Mouse (Mus musculus): Measurements from ENCODE around the gene Arid1b. TPM values are rescaled to one million over a fixed set of nuclear protein-coding genes. Genes with fewer than 3 reads are reported as not detected.

The Arid1b gene
- polyA plus RNA-seq, 1 experiment from 2014 or later: 20.5 TPM

DNA sequence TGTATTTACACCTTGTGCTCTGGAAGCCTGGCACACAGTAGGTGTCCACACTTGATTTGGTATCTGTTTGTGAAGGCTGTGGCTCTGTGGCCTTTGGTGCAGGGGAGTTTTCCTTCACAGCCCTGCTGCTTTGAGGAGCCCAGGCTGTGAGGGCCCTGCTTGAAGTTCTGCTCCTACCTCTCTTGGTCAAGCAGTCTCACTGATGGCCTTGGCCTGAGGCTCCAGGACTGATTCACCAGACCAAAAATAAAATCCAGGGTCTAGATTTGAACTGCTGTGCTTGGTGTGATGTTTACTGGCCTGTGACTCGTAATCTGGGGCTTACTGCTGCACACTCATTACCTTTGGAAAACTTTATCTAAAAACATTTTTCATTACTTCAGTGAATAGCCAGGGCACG is 45.7 kb downstream of the Arid1b start:
- Histone ChIP-seq H3K4me3 (replicated peaks; ENCODE audit: low read length) (no peak overlapping the region), H3K36me3 (replicated peaks; ENCODE audit: control insufficient read depth, insufficient read depth) (peaks cover 14% of the 10 kb centered on the region; the same call in 1 of the 2 replicates), H3K4me1 (replicated peaks; ENCODE audit: control insufficient read depth, insufficient read depth, low read length) (peaks cover 16% of the 10 kb centered on the region; the same call in 1 of the 2 replicates), H3K9ac (no peak overlapping the region), H3K9me3 (ENCODE audit: control insufficient read depth, low read length) (no peaks in the 10 kb centered on the region), H3K27ac (no peak overlapping the region), H3K27me3 (ENCODE audit: control insufficient read depth, insufficient read depth, low read length) (no peaks in the 10 kb centered on the region), H3K4me2 (replicated peaks) (no peak overlapping the region)
- ATAC-seq (ENCODE audit: low FRiP score) (no peak), DNase-seq (ENCODE audit: low spot score) (no peak)
- 89% methylated on average over 2 of the region's 2 CpGs for WGBS

DNA sequence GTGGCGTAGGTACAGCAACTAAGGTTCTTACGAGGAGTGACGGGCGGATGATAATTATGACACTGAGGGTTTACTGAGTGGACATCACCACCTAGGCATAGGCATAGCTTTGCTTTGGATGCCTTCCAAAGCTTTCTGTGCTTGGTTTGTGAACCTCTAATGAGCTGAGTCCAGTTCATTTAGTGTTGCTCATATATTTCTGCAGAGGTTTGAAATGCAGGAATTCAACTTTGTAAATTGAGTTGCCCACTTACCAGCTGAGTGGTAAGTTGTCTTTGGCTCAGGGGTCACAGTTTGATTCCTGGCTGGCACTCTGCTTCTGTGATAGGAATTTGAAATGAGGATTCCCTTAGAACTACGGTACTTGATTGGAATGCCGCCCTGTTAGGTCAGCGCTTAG is 49.7 kb downstream of the Arid1b start:
- WGBS: 41% methylated on average over 7 of the region's 7 CpGs
- no peak overlapping the region for H3K27ac ChIP-seq
- H3K4me3 ChIP-seq (replicated peaks; ENCODE audit: low read length): no peak overlapping the region
- peaks cover 14% of the 10 kb centered on the region; the same call in 1 of the 2 replicates for H3K36me3 ChIP-seq (replicated peaks; ENCODE audit: control insufficient read depth, insufficient read depth)
- H3K4me2 ChIP-seq (replicated peaks): no peak overlapping the region
- no peak overlapping the region for H3K9ac ChIP-seq
- ATAC-seq (ENCODE audit: low FRiP score) (no peak), DNase-seq (ENCODE audit: low spot score) (peak; percentile 33)
- H3K27me3 ChIP-seq (ENCODE audit: control insufficient read depth, insufficient read depth, low read length): no peaks in the 10 kb centered on the region
- no peaks in the 10 kb centered on the region for H3K9me3 ChIP-seq (ENCODE audit: control insufficient read depth, low read length)
- H3K4me1 ChIP-seq (replicated peaks; ENCODE audit: control insufficient read depth, insufficient read depth, low read length): peaks cover 24% of the 10 kb centered on the region; the same call in 1 of the 2 replicates

DNA sequence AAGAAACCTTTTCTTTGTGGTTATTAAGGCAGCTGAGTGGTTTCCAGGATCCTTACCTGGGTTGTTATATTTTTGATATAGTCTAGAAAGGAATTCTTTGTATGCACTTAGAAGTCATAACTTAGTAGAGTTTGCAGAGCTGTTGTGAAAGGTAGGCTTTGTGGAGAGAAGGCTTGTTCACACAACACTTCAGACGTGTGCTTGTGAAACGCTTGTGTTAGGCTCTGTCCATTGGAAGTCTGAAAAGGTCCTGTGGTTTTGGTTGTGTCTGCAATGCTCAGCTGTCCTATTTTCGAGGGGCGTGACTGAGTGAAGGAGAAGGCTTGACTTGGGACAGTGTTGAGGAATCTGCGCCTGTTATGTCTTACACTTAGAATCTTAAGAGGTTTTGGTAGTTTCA is 51.5 kb downstream of the Arid1b start:
- Histone ChIP-seq H3K36me3 (replicated peaks; ENCODE audit: control insufficient read depth, insufficient read depth) (peaks cover 14% of the 10 kb centered on the region; the same call in 1 of the 2 replicates), H3K27me3 (ENCODE audit: control insufficient read depth, insufficient read depth, low read length) (no peaks in the 10 kb centered on the region), H3K9me3 (ENCODE audit: control insufficient read depth, low read length) (no peaks in the 10 kb centered on the region), H3K27ac (no peak overlapping the region), H3K4me3 (replicated peaks; ENCODE audit: low read length) (no peak overlapping the region), H3K9ac (no peak overlapping the region), H3K4me2 (replicated peaks) (no peak overlapping the region), H3K4me1 (replicated peaks; ENCODE audit: control insufficient read depth, insufficient read depth, low read length) (peaks cover 24% of the 10 kb centered on the region; the same call in 1 of the 2 replicates)
- ATAC-seq (ENCODE audit: low FRiP score): no peak
- no peak for DNase-seq (ENCODE audit: low spot score)
- WGBS: 95% methylated on average over 5 of the region's 5 CpGs

DNA sequence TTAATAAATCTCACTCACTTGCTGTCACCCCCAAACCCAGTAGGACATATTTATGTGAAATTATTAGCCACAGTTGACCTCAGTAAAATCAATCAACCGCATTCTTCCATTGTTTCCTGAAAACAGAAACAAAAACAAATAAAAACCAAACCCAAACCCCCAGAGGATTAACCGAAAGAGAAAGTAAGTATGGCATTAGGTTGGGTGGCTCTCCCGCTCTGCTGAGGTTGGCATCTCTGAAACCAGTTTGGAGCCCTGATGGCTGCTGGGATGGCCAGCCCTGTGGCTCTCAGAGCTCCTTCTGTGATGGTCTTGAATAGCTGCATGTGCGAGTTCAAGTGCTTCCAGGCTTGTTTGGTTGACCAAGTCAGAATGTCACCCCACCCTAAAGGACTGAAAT is 53.2 kb downstream of the Arid1b start:
- Histone ChIP-seq H3K9me3 (ENCODE audit: control insufficient read depth, low read length) (no peaks in the 10 kb centered on the region), H3K27ac (no peak overlapping the region), H3K4me2 (replicated peaks) (no peak overlapping the region), H3K4me1 (replicated peaks; ENCODE audit: control insufficient read depth, insufficient read depth, low read length) (peaks cover 29% of the 10 kb centered on the region), H3K4me3 (replicated peaks; ENCODE audit: low read length) (no peak overlapping the region), H3K27me3 (ENCODE audit: control insufficient read depth, insufficient read depth, low read length) (no peaks in the 10 kb centered on the region), H3K9ac (no peak overlapping the region), H3K36me3 (replicated peaks; ENCODE audit: control insufficient read depth, insufficient read depth) (peaks cover 7% of the 10 kb centered on the region; the same call in 1 of the 2 replicates)
- 91% methylated on average over 4 of the region's 4 CpGs for WGBS
- DNase-seq (ENCODE audit: low spot score) (no peak), ATAC-seq (ENCODE audit: low FRiP score) (no peak)

DNA sequence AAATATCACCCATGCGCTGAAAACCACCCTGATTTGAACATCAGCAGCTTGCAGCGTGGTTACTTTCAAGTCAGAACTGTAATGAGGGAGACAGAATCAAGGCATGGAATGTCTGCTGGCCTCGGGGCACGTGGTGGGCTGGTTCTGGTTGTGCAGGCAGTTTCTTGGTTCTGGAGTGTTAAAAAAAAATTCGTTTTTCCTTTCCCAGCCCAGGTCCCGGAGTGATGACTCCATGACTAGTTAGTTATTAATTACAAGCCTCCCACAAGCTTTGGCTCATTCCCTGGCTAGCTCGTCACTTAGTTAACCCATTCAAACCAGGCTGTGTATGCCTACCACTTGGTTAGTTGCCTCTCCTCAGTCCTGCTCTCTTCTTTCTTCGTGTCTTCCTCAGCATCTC is 56.1 kb downstream of the Arid1b start:
- no peak overlapping the region for H3K27ac ChIP-seq
- H3K9ac ChIP-seq: no peak overlapping the region
- H3K4me3 ChIP-seq (replicated peaks; ENCODE audit: low read length): no peak overlapping the region
- DNase-seq (ENCODE audit: low spot score): no peak
- no peaks in the 10 kb centered on the region for H3K36me3 ChIP-seq (replicated peaks; ENCODE audit: control insufficient read depth, insufficient read depth)
- no peaks in the 10 kb centered on the region for H3K9me3 ChIP-seq (ENCODE audit: control insufficient read depth, low read length)
- H3K4me1 ChIP-seq (replicated peaks; ENCODE audit: control insufficient read depth, insufficient read depth, low read length): peaks cover 26% of the 10 kb centered on the region
- no peaks in the 10 kb centered on the region for H3K27me3 ChIP-seq (ENCODE audit: control insufficient read depth, insufficient read depth, low read length)
- no peak overlapping the region for H3K4me2 ChIP-seq (replicated peaks)
- WGBS: 77% methylated on average over 8 of the region's 8 CpGs
- ATAC-seq (ENCODE audit: low FRiP score): no peak

- DNase-seq (ENCODE audit: low spot score) (no peak), ATAC-seq (ENCODE audit: low FRiP score) (peak; percentile 49; the same call in 1 of the 2 replicates)
- no peaks in the 10 kb centered on the region for H3K36me3 ChIP-seq (replicated peaks; ENCODE audit: control insufficient read depth, insufficient read depth)
- H3K9ac ChIP-seq: no peak overlapping the region
- no peaks in the 10 kb centered on the region for H3K9me3 ChIP-seq (ENCODE audit: control insufficient read depth, low read length)
- H3K27ac ChIP-seq: no peak overlapping the region
- WGBS: 77% methylated on average over 7 of the region's 7 CpGs
- H3K4me3 ChIP-seq (replicated peaks; ENCODE audit: low read length): no peak overlapping the region
- H3K4me1 ChIP-seq (replicated peaks; ENCODE audit: control insufficient read depth, insufficient read depth, low read length): peaks cover 26% of the 10 kb centered on the region
- H3K4me2 ChIP-seq (replicated peaks): no peak overlapping the region
- no peaks in the 10 kb centered on the region for H3K27me3 ChIP-seq (ENCODE audit: control insufficient read depth, insufficient read depth, low read length)
Measured at GRCm38 (mm10) chr17:5050970-5051530, 56.9 kb downstream of the Arid1b start.

- DNase-seq (ENCODE audit: low spot score) (no peak), ATAC-seq (ENCODE audit: low FRiP score) (no peak)
- H3K4me2 ChIP-seq (replicated peaks): no peak overlapping the region
- H3K4me1 ChIP-seq (replicated peaks; ENCODE audit: control insufficient read depth, insufficient read depth, low read length): peaks cover 31% of the 10 kb centered on the region
- no peak overlapping the region for H3K27ac ChIP-seq
- no peaks in the 10 kb centered on the region for H3K36me3 ChIP-seq (replicated peaks; ENCODE audit: control insufficient read depth, insufficient read depth)
- no peak overlapping the region for H3K9ac ChIP-seq
- no peaks in the 10 kb centered on the region for H3K9me3 ChIP-seq (ENCODE audit: control insufficient read depth, low read length)
- no peaks in the 10 kb centered on the region for H3K27me3 ChIP-seq (ENCODE audit: control insufficient read depth, insufficient read depth, low read length)
- no peak overlapping the region for H3K4me3 ChIP-seq (replicated peaks; ENCODE audit: low read length)
- WGBS: 70% methylated on average over 10 of the region's 10 CpGs
Measured at GRCm38 (mm10) chr17:5052091-5052799, 58.1 kb downstream of the Arid1b start.

- peaks cover 34% of the 10 kb centered on the region for H3K4me1 ChIP-seq (replicated peaks; ENCODE audit: control insufficient read depth, insufficient read depth, low read length)
- no peaks in the 10 kb centered on the region for H3K27me3 ChIP-seq (ENCODE audit: control insufficient read depth, insufficient read depth, low read length)
- no peak overlapping the region for H3K27ac ChIP-seq
- no peak overlapping the region for H3K4me2 ChIP-seq (replicated peaks)
- no peaks in the 10 kb centered on the region for H3K9me3 ChIP-seq (ENCODE audit: control insufficient read depth, low read length)
- ATAC-seq (ENCODE audit: low FRiP score) (no peak), DNase-seq (ENCODE audit: low spot score) (no peak)
- H3K9ac ChIP-seq: no peak overlapping the region
- H3K4me3 ChIP-seq (replicated peaks; ENCODE audit: low read length): no peak overlapping the region
- no peaks in the 10 kb centered on the region for H3K36me3 ChIP-seq (replicated peaks; ENCODE audit: control insufficient read depth, insufficient read depth)
- WGBS: 77% methylated on average over 4 of the region's 4 CpGs
Measured at GRCm38 (mm10) chr17:5052800-5053179, 58.7 kb downstream of the Arid1b start.

DNA sequence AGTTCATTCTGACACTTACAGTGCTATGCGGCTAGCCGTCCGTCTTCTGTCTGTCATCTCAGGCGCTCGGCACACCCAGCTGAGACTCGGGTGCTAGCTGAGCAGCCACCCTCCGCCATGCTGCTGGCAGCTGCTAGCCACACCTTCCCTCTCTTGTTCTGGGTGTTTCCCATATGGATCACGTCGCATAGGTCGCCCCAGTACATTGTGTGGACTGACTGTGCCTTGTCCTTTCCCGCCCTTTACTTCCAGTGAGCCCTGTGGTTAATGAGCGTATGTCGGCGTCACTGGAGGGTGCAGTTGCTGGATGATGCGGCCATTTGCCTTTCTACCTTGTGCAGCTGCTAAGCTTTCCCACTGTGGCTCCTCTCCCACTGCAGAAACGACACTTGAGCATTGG is 59.1 kb downstream of the Arid1b start:
- Histone ChIP-seq H3K9ac (no peak overlapping the region), H3K4me1 (replicated peaks; ENCODE audit: control insufficient read depth, insufficient read depth, low read length) (peaks cover 38% of the 10 kb centered on the region), H3K9me3 (ENCODE audit: control insufficient read depth, low read length) (no peaks in the 10 kb centered on the region), H3K36me3 (replicated peaks; ENCODE audit: control insufficient read depth, insufficient read depth) (no peaks in the 10 kb centered on the region), H3K4me3 (replicated peaks; ENCODE audit: low read length) (no peak overlapping the region), H3K27ac (no peak overlapping the region), H3K27me3 (ENCODE audit: control insufficient read depth, insufficient read depth, low read length) (no peaks in the 10 kb centered on the region), H3K4me2 (replicated peaks) (no peak overlapping the region)
- ATAC-seq (ENCODE audit: low FRiP score) (no peak), DNase-seq (ENCODE audit: low spot score) (no peak)
- WGBS: 41% methylated on average over 16 of the region's 16 CpGs

Data from hindbrain, embryonic 14.5 days (tissue).